Mouse (Mus musculus) gastrocnemius, postnatal 36 days (tissue): ENCODE data around the gene Samd4b. TPM values are rescaled to one million over a fixed set of nuclear protein-coding genes. Genes with fewer than 3 reads are reported as not detected.
"Not testable (repeated sequence)": the region's sequence is repeated elsewhere in the genome, so short reads cannot be mapped to it uniquely, and the experiment has no call there.

Experiments
- DNase-seq, 2 experiments: peaks; one replicate each; pipeline ENCODE4 v3.0.0; 2022
- intact Hi-C: fragments of 180-260 bp; cut with DNase I; formaldehyde crosslinking; loops from one replicate; pipeline ENCODE4 v1.15.1; 2025
- long read RNA-seq, 2 experiments: library from polyadenylated mRNA; stranded (forward); transcript quantifications; one replicate each; pipeline ENCODE4 v2.0.0; 2021
- total RNA-seq, 2 experiments: library from RNA; stranded (reverse); gene quantifications; 2 replicates each; pipeline ENCODE4 v1.2.3; 2021

The Samd4b gene
- total RNA-seq, result 10 to 100 TPM; 11.6 to 13.9 TPM
- long read RNA-seq, experiment 1, partial matches to known transcripts, result 1 of 8 reads
- long read RNA-seq, experiment 1, other reads (novel, unspliced or antisense), result 7 of 8 reads
- long read RNA-seq, experiment 2, full-length matches to known transcripts, result 1 of 8 reads
- long read RNA-seq, experiment 2, partial matches to known transcripts, result 1 of 8 reads
- long read RNA-seq, experiment 2, other reads (novel, unspliced or antisense), result 6 of 8 reads

DNA sequence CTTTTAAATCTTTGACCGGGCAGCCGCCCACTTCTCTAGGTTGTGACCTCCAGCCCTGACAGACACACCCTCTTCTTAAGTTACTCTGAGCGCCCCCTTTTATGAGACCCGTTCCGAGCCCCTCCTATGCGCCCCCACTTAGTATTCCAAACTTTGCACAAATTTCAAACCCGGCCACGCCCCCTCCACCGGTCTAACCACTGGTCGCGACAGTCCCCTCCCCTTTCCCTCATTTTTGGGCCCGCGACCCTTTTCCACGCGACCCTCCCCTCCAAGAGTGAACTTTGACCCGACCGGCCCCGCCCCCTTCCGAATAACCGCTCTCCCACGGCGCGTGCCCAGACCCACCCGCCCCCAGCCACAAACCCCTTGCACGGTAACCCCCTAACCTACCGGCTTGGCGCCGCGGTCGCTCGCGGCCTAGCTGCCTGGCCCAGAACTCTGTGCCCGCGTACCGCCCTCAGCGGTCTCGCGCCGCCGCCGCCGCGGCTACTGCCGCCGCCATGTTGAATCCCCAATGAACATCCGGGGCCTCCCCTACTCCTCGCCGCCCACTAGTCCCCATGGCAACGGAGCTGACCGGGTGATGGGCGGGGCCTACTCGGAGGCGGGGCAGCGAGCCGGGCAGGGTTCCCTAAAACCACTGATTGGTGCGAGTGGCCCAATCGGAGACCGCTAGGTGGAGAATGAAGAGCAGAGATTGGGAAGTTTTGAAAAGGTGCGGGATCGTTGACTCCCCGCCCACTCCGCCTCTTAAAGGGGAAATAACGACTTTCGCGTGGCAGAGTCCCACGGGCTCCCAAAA, at the start of gene Samd4b, which contains the start of gene Pak4:
TSS of gene Samd4b (minus strand) at position 503 of the 805 bp plus-strand sequence.
TSS of gene Pak4 (minus strand) at position 544 of the 805 bp plus-strand sequence.
- intact Hi-C loops, result no loop called here
- DNase-seq, result peak; percentile 99

DNA sequence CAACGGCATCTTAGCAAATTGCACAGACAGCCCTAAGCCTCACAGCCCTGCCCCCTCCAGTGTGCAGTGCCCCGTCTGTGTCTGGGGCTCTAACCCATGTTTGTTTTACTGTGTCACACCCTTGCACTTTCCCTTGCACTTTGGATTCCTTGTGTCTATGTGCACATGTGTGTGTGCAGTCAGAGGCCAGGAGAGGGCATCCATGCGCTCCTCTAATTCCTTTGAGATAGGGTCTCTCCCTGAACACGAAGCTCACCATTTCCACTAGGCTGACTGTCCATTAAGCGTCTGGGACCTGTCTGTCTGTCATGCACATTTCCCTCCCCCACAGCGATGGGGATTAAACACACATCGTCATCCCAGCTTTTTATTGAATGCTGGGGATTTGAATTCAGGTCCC, 49.1 kb upstream of the Samd4b start:
- intact Hi-C loops, result no loop called here
- no peak for DNase-seq

DNA sequence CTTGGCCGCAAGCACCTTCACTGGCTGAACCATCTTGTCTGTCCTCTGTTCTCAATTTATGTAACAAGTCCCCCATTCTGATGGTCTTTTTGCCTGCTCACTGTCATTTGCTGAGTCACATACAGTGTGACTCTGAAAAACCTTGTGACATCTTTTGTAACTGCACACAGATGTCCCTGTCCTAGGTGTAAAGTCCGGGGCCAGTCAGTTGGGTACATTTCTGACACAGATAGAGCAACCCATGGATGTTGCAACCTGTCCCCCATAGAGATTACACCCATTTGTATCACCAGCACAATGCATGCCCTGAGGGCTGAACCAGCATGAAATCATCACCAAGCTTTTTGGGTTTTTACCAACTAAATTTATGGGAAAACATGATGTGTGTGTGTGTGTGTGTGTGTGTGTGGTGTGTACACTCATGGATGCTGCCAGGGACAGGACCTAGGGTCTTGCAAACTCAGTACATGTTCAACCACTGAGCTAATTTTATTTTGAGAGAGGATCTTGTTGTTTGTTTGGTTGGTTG, 48.1 kb upstream of the Samd4b start:
- intact Hi-C loops, result no loop called here
- DNase-seq, result no peak

DNA sequence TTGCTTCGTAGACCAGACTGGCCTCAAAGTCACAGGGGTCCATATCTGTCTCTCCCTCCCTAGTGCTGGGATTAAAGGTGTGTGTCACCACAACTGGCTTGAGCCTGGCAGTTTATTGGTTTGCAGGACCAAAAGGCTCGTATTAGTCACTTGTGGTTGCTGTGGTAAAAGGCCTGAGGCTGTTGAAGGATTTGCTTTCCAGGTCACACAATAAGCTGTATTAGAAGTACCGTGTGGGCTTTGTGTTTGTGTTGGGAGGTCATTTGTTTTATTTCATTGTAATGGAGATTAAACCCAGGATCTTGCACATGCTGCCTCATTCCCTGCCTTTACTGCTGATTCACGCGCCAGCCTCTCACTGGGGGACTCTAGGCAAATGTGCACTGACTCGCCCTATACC, 47.4 kb upstream of the Samd4b start:
- intact Hi-C loops, result no loop called here
- no peak for DNase-seq

DNA sequence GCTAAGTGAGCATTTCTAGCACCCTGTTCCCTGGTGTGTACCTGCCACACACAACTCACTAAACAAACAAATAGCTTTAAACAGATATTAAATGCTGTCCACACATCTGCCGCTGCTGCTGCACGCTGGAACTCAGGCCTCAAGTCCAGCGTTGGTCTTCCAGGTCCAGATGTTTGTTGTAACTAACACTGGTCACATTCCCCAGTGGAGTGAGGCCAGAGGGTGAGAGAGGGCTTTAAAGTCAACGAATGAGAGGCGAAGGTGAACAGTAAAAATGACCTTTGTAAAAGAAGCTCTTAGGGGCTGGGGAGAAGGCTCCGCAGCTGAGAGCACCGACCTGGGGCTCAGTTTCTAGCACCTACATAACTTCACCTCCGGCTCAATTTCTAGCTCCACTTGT, 43.6 kb upstream of the Samd4b start:
- no peak for DNase-seq
- intact Hi-C loops, result no loop called here

DNA sequence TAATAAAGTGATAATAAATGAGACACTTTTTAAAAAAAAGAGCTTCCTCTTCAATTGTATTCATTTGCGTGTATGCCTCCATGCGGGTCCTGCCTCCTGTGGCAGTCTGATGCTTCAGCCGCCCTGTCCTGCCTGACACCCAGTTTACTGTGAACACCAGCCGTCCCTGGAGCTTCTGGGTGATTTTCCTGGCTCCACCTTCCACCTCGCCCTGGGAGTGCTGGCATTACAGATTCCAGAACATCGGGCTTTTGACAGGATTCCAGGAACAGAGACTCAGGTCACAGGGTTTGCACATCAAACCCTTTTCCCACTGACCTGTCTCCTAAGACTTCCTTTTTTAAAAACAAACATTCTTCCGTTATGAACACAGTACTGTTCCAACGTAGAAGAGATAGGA, 39.6 kb upstream of the Samd4b start:
- intact Hi-C loops, result no loop called here
- DNase-seq, result no peak

DNA sequence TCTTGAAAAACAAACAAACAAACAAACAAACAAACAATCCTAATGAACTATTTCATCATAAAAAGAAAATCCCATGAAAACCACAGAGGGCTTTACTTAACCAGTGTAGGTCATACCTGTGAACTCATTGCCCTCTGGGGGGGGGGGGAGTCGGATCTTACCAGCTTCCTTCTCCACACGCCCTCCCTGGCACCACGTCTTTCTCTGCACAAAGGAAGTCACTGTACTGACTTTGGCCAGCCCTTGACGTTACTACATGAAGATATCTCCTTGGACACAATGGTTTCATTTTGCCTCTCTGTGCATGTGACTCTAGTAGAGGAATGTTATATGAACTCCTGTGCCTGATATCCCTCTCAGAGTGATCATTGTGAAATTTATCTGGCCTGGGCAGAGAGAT, 36.2 kb upstream of the Samd4b start:
- no peak for DNase-seq
- intact Hi-C loops, result no loop called here

DNA sequence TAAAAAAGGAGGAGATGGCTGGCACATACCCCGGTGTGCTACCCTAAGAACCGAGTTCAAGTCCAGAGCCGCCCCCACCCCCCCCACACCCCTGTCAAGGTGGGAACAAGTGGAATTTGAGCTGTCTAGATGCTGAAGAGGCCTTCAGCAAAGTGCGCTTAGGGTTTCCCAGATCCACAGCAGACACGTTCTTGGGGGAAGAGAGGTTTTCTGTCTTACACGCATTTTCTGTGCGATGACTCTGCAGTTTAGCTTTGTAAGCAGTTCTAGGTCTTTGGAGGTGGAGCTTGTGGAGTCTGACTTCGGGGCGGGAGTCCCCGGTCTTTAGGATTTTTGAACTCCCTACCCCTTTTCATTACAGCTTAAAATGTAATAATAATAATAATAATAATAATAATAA, 33.1 kb upstream of the Samd4b start, which contains the start of gene Acp7:
TSS of gene Acp7 (minus strand) at position 260 of the 400 bp plus-strand sequence.
- DNase-seq, result no peak
- intact Hi-C loops, result no loop called here

DNA sequence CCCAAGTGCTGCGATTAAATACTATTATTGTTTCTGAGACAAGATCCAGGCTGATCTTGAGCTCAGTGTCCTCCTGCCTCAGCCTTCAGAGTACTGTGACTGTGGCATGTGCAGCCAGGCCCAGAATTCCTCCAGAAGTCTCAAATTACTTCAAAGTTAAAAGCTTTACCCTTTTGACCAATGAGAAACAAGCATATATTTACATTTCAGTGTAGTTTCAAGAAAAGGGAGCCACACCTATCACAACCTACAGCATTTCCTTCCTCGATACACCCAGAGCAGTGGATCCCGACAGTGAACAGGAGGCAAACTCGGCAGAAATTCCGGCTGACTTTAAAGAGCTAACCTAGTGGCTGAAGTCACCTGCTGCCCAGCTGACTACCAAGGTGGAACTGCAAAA, 26.8 kb upstream of the Samd4b start:
- intact Hi-C loops, result no loop called here
- no peak for DNase-seq

DNA sequence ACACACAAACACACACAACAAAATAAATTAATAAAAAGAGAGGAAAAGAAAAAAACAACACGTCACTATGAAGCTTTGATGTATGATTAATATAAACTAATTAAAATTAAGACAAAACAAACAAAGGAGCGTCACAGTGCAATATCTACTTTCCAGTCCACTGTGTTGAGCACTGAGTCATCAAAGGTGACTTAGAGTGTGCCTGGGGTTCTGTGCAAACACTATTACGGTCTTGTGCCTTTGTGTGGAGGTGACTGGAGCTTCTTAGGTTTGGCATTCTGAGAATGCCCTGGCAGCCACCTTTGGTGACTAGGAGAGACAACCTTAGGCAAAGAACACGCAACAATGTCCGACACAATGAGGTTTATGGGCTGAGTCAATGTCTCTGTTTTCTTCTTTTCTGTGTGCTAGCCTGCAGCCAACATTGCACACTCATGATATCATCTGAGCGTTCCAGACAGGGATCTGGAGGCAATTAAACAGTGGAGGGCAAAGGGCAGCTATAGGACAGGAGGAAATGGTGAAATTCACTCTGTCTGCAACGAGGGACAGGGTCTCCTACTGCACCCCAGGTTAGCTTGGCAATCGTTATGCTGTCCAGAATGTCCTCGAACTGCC, 21.3 kb upstream of the Samd4b start:
- intact Hi-C loops, result no loop called here
- no peak for DNase-seq

DNA sequence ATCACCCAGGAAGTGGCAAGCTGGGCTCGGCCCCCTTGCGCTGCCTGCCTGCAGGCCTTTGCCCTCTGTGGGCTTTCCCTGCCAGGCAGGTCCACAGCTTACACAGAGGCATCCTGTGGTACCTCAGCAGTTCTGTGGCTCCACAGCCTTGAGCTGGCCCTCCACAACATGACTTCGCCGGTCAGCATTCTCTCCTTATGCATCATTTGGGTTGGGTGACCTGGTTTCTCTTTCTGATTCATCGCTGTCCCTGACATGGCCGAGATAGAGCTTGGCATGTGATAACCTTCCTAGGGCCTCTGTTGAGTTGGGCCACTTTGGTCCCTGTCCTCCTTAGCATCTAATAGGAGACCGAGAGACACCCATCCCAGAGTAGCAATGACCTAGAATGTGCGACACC, 8.0 kb upstream of the Samd4b start:
- intact Hi-C loops, result no loop called here
- no peak for DNase-seq

DNA sequence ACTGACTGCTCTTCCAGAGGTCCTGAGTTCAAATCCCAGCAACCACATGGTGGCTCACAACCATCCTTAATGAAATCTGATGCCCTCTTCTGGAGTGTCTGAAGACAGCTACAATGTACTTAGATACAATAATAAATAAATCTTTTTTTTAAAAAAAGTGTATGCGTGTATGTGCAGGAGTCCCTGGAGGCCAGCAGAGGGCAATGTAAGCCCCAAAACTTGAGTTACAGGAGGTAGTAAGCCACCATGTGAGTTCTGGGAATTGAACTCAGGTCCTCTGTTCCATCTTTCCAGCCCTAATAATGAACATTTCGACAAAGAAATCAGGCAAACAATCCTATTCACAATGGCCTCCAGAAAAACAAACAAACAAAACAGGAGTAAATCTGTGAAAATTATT, 5.8 kb upstream of the Samd4b start:
- not testable (repeated sequence) for DNase-seq
- intact Hi-C loops, result loop anchor here (5.0 kb wide), 1 partner anchor 111 kb away; no protein-coding TSS in a partner anchor

DNA sequence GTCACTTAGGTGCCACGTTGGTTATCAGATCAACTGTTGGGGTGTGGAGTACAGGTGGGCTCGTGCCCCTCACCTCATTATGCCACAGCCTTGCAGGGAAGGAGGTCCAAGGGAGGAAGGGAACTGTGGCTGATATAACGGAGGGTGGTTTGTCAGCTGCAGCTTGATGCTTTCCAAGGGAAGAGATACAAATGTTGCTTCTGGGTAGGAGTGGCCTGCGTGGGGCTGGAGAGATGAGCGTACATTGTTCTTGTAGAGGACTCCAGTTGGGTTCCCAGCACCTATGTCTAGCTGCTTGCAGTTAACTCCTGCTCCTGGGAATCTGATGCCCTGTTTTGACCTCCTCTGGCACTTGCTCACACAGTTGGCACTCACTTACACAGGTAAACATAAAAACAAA, 5.2 kb upstream of the Samd4b start:
- DNase-seq, result no peak
- intact Hi-C loops, result loop anchor here (5.0 kb wide), 1 partner anchor 111 kb away; no protein-coding TSS in a partner anchor

DNA sequence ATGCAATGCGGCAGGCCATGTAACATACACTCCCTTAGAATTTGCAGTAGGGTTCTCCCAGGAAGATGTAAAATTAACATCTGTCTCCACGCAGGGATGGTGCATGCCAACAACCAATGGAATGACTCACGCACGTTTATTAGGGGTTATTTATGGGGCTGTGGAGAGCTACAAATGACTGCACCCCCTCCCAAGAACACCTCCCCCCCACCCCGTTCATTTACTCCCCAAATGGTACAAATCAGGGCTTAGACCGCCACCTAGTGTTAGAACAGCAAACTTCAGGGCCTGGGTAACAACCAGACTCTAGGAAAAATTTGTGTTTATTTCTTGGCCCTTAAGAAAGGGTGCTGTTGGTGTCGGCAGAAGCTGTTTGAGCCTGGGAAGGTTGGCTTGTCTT, 3.7 kb upstream of the Samd4b start:
- intact Hi-C loops, result loop anchor here (1.0 to 5.0 kb wide), 3 partner anchors 34 to 125 kb away; no protein-coding TSS in a partner anchor
- peak in 1 of 2 experiments; percentile 38 for DNase-seq

DNA sequence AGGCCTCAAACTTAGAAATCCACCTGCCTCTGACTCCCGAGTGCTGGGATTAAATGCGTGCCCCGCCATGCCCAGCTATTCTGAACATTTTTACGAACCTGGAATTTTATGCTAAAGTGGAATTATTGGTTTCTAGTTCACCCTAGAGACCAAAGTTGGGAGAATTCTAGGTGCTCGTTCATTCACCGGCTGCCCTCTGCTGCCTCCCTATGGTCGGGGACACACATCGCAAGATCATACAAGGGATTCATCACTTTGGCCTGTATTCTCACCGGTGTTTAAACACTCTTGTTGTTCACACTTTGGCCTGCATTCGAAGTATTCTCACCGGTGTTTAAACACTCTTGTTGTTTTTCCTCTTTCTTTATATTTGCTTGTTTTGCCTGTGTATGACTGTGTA, 3.1 kb upstream of the Samd4b start:
- intact Hi-C loops, result loop anchor here (1.0 to 5.0 kb wide), 3 partner anchors 34 to 126 kb away; no protein-coding TSS in a partner anchor
- DNase-seq, result peak; percentile 41 to 44

DNA sequence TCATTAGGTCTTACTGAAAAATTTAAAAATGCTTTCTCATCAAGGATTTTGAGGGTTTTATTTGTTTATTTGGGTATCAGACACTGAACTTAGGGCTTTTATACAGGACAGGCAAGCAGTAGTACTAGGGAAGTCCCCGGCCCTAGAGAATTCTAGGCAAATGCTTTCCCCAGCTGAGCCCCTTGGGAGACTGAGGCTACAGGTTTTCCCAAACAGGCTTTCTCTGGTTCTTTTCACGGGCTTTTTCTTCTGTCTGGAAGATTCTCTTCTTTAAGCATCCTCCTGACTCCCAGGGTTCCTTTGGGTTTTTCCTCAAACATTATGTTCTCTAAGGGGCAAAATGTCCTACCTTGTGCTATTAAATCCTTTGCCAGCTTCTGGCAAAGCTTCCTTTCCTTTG, 1.0 kb upstream of the Samd4b start:
- intact Hi-C loops, result no loop called here
- DNase-seq, result no peak

DNA sequence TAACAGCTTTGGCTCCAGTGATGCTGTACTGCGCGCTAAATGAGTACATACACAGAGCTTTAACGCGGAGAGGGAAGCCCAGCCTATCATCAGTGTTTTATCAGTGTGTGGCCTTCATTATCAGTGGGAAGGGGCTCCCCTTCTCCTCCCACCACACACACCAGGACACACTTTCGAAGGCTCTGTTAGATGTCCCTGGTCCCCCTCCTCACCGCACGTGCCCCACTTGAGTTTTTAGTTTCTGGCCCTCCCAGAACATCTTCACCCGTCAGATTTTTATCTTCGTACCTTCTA, 720 bp downstream of the Samd4b start:
- intact Hi-C loops, result no loop called here
- no peak for DNase-seq

DNA sequence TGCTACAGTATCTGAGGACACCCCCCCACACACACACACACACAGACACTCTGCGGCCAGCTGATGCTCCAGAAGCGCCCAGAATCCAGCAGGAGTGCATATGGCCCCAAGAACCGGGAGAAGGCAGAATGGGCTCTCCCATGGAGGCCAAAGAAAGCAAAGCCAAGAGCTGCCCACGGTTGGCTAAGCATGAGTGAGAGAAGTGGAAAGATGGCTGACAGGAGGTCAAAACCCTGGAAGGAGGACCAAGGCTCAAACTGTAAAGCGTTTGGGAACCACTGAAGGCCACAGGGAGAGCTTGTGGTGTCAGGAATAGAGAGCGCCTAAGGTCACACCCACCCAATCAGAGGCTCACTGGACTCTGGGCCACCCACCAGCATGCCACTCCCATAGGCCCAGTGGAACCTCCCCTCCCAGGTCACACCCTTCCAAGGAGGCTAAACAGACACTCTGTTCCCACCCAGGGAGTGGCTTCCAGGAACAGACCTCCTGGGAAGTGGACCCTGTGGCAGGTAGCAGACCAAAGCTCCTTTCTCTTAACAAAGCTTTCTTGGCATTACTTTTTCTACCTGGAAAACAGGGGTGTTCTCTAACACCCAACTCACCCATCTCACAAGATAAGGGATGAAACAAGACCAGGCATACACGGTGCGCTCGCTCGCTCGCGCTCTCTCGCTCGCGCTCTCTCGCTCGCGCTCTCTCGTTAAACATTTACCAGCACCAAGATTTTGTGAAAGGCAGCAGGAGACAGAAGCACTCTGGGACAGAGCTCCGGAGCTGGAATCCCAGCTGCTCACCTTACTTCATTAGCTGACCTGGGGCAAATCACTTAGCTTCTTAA, 1.3 kb downstream of the Samd4b start:
- no peak for DNase-seq
- intact Hi-C loops, result no loop called here

DNA sequence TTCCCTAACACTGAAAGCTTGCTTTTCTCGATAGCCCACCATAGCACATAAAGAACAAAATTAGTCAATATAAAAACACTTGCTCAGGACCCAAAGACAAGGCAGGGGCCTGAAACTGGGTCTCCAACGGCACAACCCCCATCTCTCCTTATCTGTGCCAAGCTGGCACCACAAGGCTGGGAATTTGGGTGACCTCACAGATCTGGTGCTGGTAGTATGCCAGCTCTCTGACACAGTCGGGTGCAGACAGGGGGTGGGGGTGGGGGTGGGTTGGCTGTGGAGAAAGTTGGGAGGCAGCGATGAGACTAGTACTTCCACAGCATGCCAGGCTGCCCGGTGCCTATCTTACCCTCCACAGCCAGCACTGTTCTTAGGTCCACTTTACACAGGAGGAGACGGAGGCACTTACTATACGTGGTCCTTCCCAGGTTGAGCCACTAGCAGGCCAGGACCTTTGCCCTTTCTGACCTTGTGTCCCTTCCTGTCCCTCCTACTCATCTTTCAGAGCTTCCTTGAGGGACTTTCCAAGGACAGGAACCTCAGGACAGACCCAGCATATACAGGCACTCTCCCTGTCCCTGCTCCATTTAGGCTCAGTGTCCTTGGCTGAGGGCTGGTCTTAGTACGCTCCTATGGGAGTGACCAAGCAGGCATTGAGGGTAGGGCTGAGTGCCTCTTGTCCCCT, 2.1 kb downstream of the Samd4b start:
- intact Hi-C loops, result no loop called here
- DNase-seq, result no peak
